Mouse (Mus musculus) forebrain, postnatal 0 days (tissue): ENCODE data around the gene S100a7a. TPM values are rescaled to one million over a fixed set of nuclear protein-coding genes. Genes with fewer than 3 reads are reported as not detected.

Experiments used
- ATAC-seq: fragments of 200-750 bp; cut with Nextera tagmentation; 2 replicates; pipeline ENCODE4 v1.8.0; 2017; ENCODE audit warnings: mild to moderate bottlenecking, moderate library complexity
- DNase-seq: peaks from one replicate; pipeline ENCODE4 v3.0.0-alpha.2; 2015
- H3K27ac ChIP-seq: fragments of 300-500 bp; sonication (generic); 2 replicates; pipeline ENCODE4 v1.5.1; 2014; ENCODE audit warnings: low read depth, mild to moderate bottlenecking, antibody characterized with exemption, low read length, moderate library complexity, mixed read lengths
- H3K27me3 ChIP-seq: fragments of 300-500 bp; sonication (generic); 2 replicates; pipeline ENCODE4 v1.6.1; 2014; ENCODE audit warnings: mild to moderate bottlenecking, low read length, mixed read lengths; ENCODE audit not compliant: insufficient read depth
- H3K36me3 ChIP-seq: fragments of 300-500 bp; sonication (generic); 2 replicates; pipeline ENCODE4 v1.6.1; 2014; ENCODE audit warnings: mild to moderate bottlenecking, moderate library complexity; ENCODE audit not compliant: insufficient read depth
- H3K4me1 ChIP-seq: fragments of 300-500 bp; sonication (generic); 2 replicates; pipeline ENCODE4 v1.6.1; 2014; ENCODE audit warnings: antibody characterized with exemption; ENCODE audit not compliant: insufficient read depth
- H3K4me2 ChIP-seq: fragments of 300-500 bp; sonication (generic); 2 replicates; pipeline ENCODE4 v1.6.1; 2014; ENCODE audit warnings: low read depth, mild to moderate bottlenecking, moderate library complexity
- H3K4me3 ChIP-seq: fragments of 300-500 bp; sonication (generic); 2 replicates; pipeline ENCODE4 v1.5.1; 2014; ENCODE audit warnings: low read depth, low read length, mixed read lengths
- H3K9ac ChIP-seq: fragments of 300-500 bp; sonication (generic); 2 replicates; pipeline ENCODE4 v1.6.1; 2014; ENCODE audit warnings: mild to moderate bottlenecking
- H3K9me3 ChIP-seq: fragments of 300-500 bp; sonication (generic); 2 replicates; pipeline ENCODE4 v1.6.1; 2016; ENCODE audit warnings: low read length
- CTCF ChIP-seq: sonication (generic); IDR thresholded peaks from 2 replicates; pipeline ENCODE4 v1.5.1; 2016; ENCODE audit warnings: antibody characterized with exemption, control low read depth, low read depth
- WGBS: fragments of 180-500 bp; shearing (Covaris S2); extraction: QIAGEN DNeasy Blood & Tissue Kit; methylation state at CpG from one replicate; pipeline ENCODE4 v1.1.7; 2014; 5-methylcytosine and 5-hydroxymethylcytosine counted together
- polyA plus RNA-seq: library from polyadenylated mRNA; unstranded; fragments of >200 nt; fragmentation: Nextera tagmentation; extraction: Ambion mirVana; gene quantifications from 2 replicates; pipeline ENCODE4 v1.2.1, GENCODE M21; 2015
- total RNA-seq: library from RNA; depleted of rRNA; stranded (reverse); fragments of >200 nt; gene quantifications from 2 replicates; pipeline ENCODE4 v1.2.3, GENCODE M21; 2014

Gene S100a7a
- total and polyA plus RNA-seq, 2 experiments from 2014 or later = 0.19 TPM; not detected in 1

- 77% methylated on average over 1 of the region's 1 CpGs for WGBS
- TF ChIP-seq CTCF = no peak
Measured at GRCm38 (mm10) chr3:90615911-90616310, 37.9 kb upstream of the S100a7a start.

GRCm38 (mm10) chr3:90617586-90617985 is 36.2 kb upstream of the S100a7a start:
- no peak for ATAC-seq
- Histone ChIP-seq H3K27ac (no peak overlapping the region), H3K4me1 (0 out of 2 replicates have a peak, but pooled peaks cover 3% of the 10 kb centered on the region), H3K36me3 (no peaks in the 10 kb centered on the region), H3K4me2 (no peak overlapping the region), H3K4me3 (no peak overlapping the region), H3K9me3 (no peaks in the 10 kb centered on the region), H3K9ac (no peak overlapping the region), H3K27me3 (no peaks in the 10 kb centered on the region)
- no peak for TF ChIP-seq CTCF
- 14% methylated on average over 1 of the region's 1 CpGs for WGBS
- no peak for DNase-seq

More at GRCm38 (mm10) chr3:90615911-90616310, 37.9 kb upstream of the S100a7a start:
- no peak overlapping the region for H3K27ac ChIP-seq
- H3K36me3 ChIP-seq = no peaks in the 10 kb centered on the region
- no peaks in the 10 kb centered on the region for H3K27me3 ChIP-seq
- H3K9me3 ChIP-seq = no peaks in the 10 kb centered on the region
- 0 out of 2 replicates have a peak, but pooled peaks cover 3% of the 10 kb centered on the region for H3K4me1 ChIP-seq
- DNase-seq (no peak), ATAC-seq (no peak)
- H3K9ac ChIP-seq = no peak overlapping the region
- H3K4me2 ChIP-seq = no peak overlapping the region
- H3K4me3 ChIP-seq = no peak overlapping the region

- H3K27me3 ChIP-seq = no peaks in the 10 kb centered on the region
- H3K9ac ChIP-seq = no peak overlapping the region
- H3K4me1 ChIP-seq = peaks cover 10% of the 10 kb centered on the region; the same call in 1 of the 2 replicates
- no peak for ATAC-seq
- no peaks in the 10 kb centered on the region for H3K9me3 ChIP-seq
- H3K27ac ChIP-seq = no peak overlapping the region
- H3K4me3 ChIP-seq = no peak overlapping the region
- no peaks in the 10 kb centered on the region for H3K36me3 ChIP-seq
- no peak overlapping the region for H3K4me2 ChIP-seq
- 55% methylated on average over 7 of the region's 7 CpGs for WGBS
- no peak for TF ChIP-seq CTCF
- DNase-seq = no peak
Measured at GRCm38 (mm10) chr3:90621552-90621951, 32.3 kb upstream of the S100a7a start.

GRCm38 (mm10) chr3:90623435-90624071 is 30.3 kb upstream of the S100a7a start:
- Histone ChIP-seq H3K27me3 (no peaks in the 10 kb centered on the region), H3K9ac (no peak overlapping the region), H3K36me3 (no peaks in the 10 kb centered on the region), H3K4me2 (no peak overlapping the region), H3K4me3 (no peak overlapping the region), H3K27ac (no peak overlapping the region), H3K9me3 (no peaks in the 10 kb centered on the region), H3K4me1 (peaks cover 10% of the 10 kb centered on the region; the same call in 1 of the 2 replicates)
- peak; percentile 76 for ATAC-seq
- TF ChIP-seq CTCF = no peak
- WGBS = 2% methylated on average over 2 of the region's 2 CpGs
- peak; percentile 79 for DNase-seq

GRCm38 (mm10) chr3:90625496-90625895 is 28.3 kb upstream of the S100a7a start:
- Histone ChIP-seq H3K9ac (no peak overlapping the region), H3K27ac (no peak overlapping the region), H3K9me3 (no peaks in the 10 kb centered on the region), H3K36me3 (no peaks in the 10 kb centered on the region), H3K4me1 (peaks cover 10% of the 10 kb centered on the region; the same call in 1 of the 2 replicates), H3K4me2 (no peak overlapping the region), H3K27me3 (no peaks in the 10 kb centered on the region), H3K4me3 (no peak overlapping the region)
- ATAC-seq (no peak), DNase-seq (no peak)
- 79% methylated on average over 5 of the region's 5 CpGs for WGBS
- TF ChIP-seq CTCF = no peak

GRCm38 (mm10) chr3:90626266-90627021 is 27.4 kb upstream of the S100a7a start:
- no peaks in the 10 kb centered on the region for H3K36me3 ChIP-seq
- no peak overlapping the region for H3K27ac ChIP-seq
- DNase-seq (no peak), ATAC-seq (no peak)
- WGBS = 79% methylated on average over 9 of the region's 9 CpGs
- peaks cover 10% of the 10 kb centered on the region; the same call in 1 of the 2 replicates for H3K4me1 ChIP-seq
- H3K9ac ChIP-seq = no peak overlapping the region
- no peak overlapping the region for H3K4me3 ChIP-seq
- TF ChIP-seq CTCF = no peak
- no peaks in the 10 kb centered on the region for H3K9me3 ChIP-seq
- no peak overlapping the region for H3K4me2 ChIP-seq
- no peaks in the 10 kb centered on the region for H3K27me3 ChIP-seq

- ATAC-seq = no peak
- Histone ChIP-seq H3K27me3 (no peaks in the 10 kb centered on the region), H3K4me1 (peaks cover 10% of the 10 kb centered on the region; the same call in 1 of the 2 replicates), H3K9ac (no peak overlapping the region), H3K27ac (no peak overlapping the region), H3K36me3 (no peaks in the 10 kb centered on the region), H3K4me2 (no peak overlapping the region), H3K4me3 (no peak overlapping the region), H3K9me3 (no peaks in the 10 kb centered on the region)
- no peak for TF ChIP-seq CTCF
- WGBS = 96% methylated on average over 5 of the region's 5 CpGs
- DNase-seq = no peak
Measured at GRCm38 (mm10) chr3:90627366-90627765, 26.5 kb upstream of the S100a7a start.
